ENCODE assay signal across 28 mouse cellular contexts in genomic region chr6:13476493-13477129, GRCm38 (mm10).
DNase-seq lines count a peak whose midpoint lies in the region; ATAC-seq and TF ChIP-seq lines count a peak whose summit lies in the region.
"Had no signal": no experiment of that assay in that cellular context is flagged by ENCODE, and none has a peak within 500 bp of the region (broad histone marks: within the 10 kb centered on the region; RNA-seq: fewer than 3 reads in every experiment).

No protein-coding gene starts in this region.

- no peak overlapping the region for H3K4me2 ChIP-seq in midbrain, embryonic 16.5 days (ENCODE audit: low read length)
- no peak overlapping the region for H3K4me2 ChIP-seq in midbrain, embryonic 11.5 days
- H3K4me2 ChIP-seq: embryonic facial prominence, embryonic 13.5 days; forebrain, embryonic 13.5 days; heart, embryonic 13.5 days; hindbrain, embryonic 12.5 days; hindbrain, embryonic 15.5 days had no signal

- peak; percentile 48; the same call in 1 of the 2 replicates for ATAC-seq in midbrain, embryonic 16.5 days
- no peak for ATAC-seq in midbrain, embryonic 11.5 days (ENCODE audit: low FRiP score)
- ATAC-seq: CD4-positive, CD25-positive, alpha-beta regulatory T cell, adult 4 months; forebrain, embryonic 13.5 days; forebrain, embryonic 16.5 days had no signal

- no peaks in the 10 kb centered on the region for H3K36me3 ChIP-seq in midbrain, embryonic 16.5 days (ENCODE audit: control insufficient read depth, insufficient read depth, low read length)
- H3K36me3 ChIP-seq in midbrain, embryonic 11.5 days (ENCODE audit: control insufficient read depth, insufficient read depth, low read length) = no peaks in the 10 kb centered on the region
- H3K36me3 ChIP-seq: embryonic facial prominence, embryonic 10.5 days; embryonic facial prominence, embryonic 13.5 days; heart, embryonic 10.5 days; heart, embryonic 13.5 days; hindbrain, embryonic 12.5 days; hindbrain, embryonic 15.5 days had no signal

- DNase-seq in left cerebral cortex, adult 2 months (ENCODE audit: extremely low spot score in 1 of 2, low spot score in 2 of 2) = no peak
- DNase-seq in left cerebral cortex, postnatal 36 days (ENCODE audit: low spot score in 2 of 2) = no peak
- no peak for DNase-seq in midbrain, embryonic 11.5 days (ENCODE audit: low spot score, missing footprints)
- peak; percentile 18 for DNase-seq in telencephalon, adult 2 months (ENCODE audit: low read depth, low spot score)
- DNase-seq in natural killer cell, adult 2 months (ENCODE audit: low spot score in 2 of 2) = no peak
- DNase-seq: adrenal gland, adult 2 months; adrenal gland, postnatal 14 days; cerebellum, adult 11-12 months; cerebellum, adult 8-10 months; cerebellum, postnatal 10 days; cerebellum, postnatal 36 days; embryo, embryonic 11 days; gastrocnemius, postnatal 10 days; gastrocnemius, postnatal 36 days; heart, adult 2 months; heart, postnatal 14 days; heart, postnatal 4 days had no signal

- intact Hi-C loops in left cerebral cortex, adult 2 months (cut with DNase I) = loop anchor here (2.0 kb wide), 1 partner anchor 60 kb away; no protein-coding TSS in a partner anchor
- intact Hi-C loops in left cerebral cortex, postnatal 36 days (cut with DNase I) = no loop called here

- peak overlapping the region; percentile 30; the same call in 1 of the 2 replicates for H3K27ac ChIP-seq in left cerebral cortex, adult 2 months
- H3K27ac ChIP-seq in midbrain, embryonic 16.5 days (ENCODE audit: low read length) = no peak overlapping the region
- H3K27ac ChIP-seq in midbrain, embryonic 11.5 days (ENCODE audit: low read depth, low read length) = no peak overlapping the region
- H3K27ac ChIP-seq: embryonic facial prominence, embryonic 10.5 days; embryonic facial prominence, embryonic 13.5 days; forebrain, embryonic 13.5 days; heart, adult 2 months; heart, embryonic 10.5 days; heart, embryonic 13.5 days; hindbrain, embryonic 12.5 days; hindbrain, embryonic 15.5 days had no signal

- TF ChIP-seq CTCF in left cerebral cortex, adult 2 months (IDR thresholded peaks at IDR 0.05) = no peak

- no peak overlapping the region for H3K9ac ChIP-seq in midbrain, embryonic 16.5 days (ENCODE audit: low read depth, low read length)
- H3K9ac ChIP-seq in midbrain, embryonic 11.5 days (ENCODE audit: low read length) = no peak overlapping the region
- H3K9ac ChIP-seq: embryonic facial prominence, embryonic 13.5 days; forebrain, embryonic 13.5 days; heart, embryonic 13.5 days; hindbrain, embryonic 12.5 days; hindbrain, embryonic 15.5 days had no signal

- H3K4me1 ChIP-seq in midbrain, embryonic 16.5 days (ENCODE audit: control insufficient read depth, insufficient read depth, low read length) = no peaks in the 10 kb centered on the region
- H3K4me1 ChIP-seq in midbrain, embryonic 11.5 days (ENCODE audit: control insufficient read depth, insufficient read depth, low read length) = no peaks in the 10 kb centered on the region
- H3K4me1 ChIP-seq: embryonic facial prominence, embryonic 10.5 days; embryonic facial prominence, embryonic 13.5 days; forebrain, embryonic 13.5 days; heart, embryonic 10.5 days; heart, embryonic 13.5 days; hindbrain, embryonic 12.5 days; hindbrain, embryonic 15.5 days had no signal

- no peak overlapping the region for H3K4me3 ChIP-seq in left cerebral cortex, adult 2 months
- no peak overlapping the region for H3K4me3 ChIP-seq in midbrain, embryonic 16.5 days (ENCODE audit: low read depth, low read length)
- no peak overlapping the region for H3K4me3 ChIP-seq in midbrain, embryonic 11.5 days (ENCODE audit: low read depth, low read length)
- H3K4me3 ChIP-seq: embryonic facial prominence, embryonic 10.5 days; embryonic facial prominence, embryonic 13.5 days; erythroblast, embryonic 14.5 days; forebrain, embryonic 13.5 days; heart, adult 2 months; heart, embryonic 10.5 days; heart, embryonic 13.5 days; hindbrain, embryonic 12.5 days; hindbrain, embryonic 15.5 days had no signal

- WGBS in midbrain, embryonic 16.5 days = 79% methylated on average over 5 of the region's 5 CpGs
- 92% methylated on average over 5 of the region's 5 CpGs for WGBS in midbrain, embryonic 11.5 days

- no peaks in the 10 kb centered on the region for H3K27me3 ChIP-seq in midbrain, embryonic 16.5 days (ENCODE audit: control insufficient read depth, insufficient read depth, low read depth, low read length)
- no peaks in the 10 kb centered on the region for H3K27me3 ChIP-seq in midbrain, embryonic 11.5 days (ENCODE audit: control insufficient read depth, insufficient read depth, low read length)
- H3K27me3 ChIP-seq: embryonic facial prominence, embryonic 13.5 days; forebrain, embryonic 13.5 days; heart, embryonic 13.5 days; hindbrain, embryonic 12.5 days; hindbrain, embryonic 15.5 days had no signal

- no peaks in the 10 kb centered on the region for H3K9me3 ChIP-seq in midbrain, embryonic 16.5 days (replicated peaks; ENCODE audit: control insufficient read depth, low read length, poor library complexity, severe bottlenecking)
- H3K9me3 ChIP-seq in midbrain, embryonic 11.5 days (ENCODE audit: control insufficient read depth, low read length) = no peaks in the 10 kb centered on the region
- H3K9me3 ChIP-seq: embryonic facial prominence, embryonic 10.5 days; embryonic facial prominence, embryonic 13.5 days; forebrain, embryonic 13.5 days; heart, embryonic 10.5 days; heart, embryonic 13.5 days; hindbrain, embryonic 12.5 days; hindbrain, embryonic 15.5 days had no signal
